Mouse (Mus musculus) MEL (cell line): Measurements from ENCODE around the gene Ms4a18.

ENCODE experiments used
- CHD2 ChIP-seq: IDR thresholded peaks from 2 replicates; pipeline ENCODE4 v1.6.1; 2011; ENCODE audit warnings: low read length, improper control_type of control experiment
- CTCF ChIP-seq, 3 experiments: IDR thresholded peaks in 2 of 3; conservative IDR thresholded peaks in 1 of 3; 2 replicates each; pipeline ENCODE4 v1.5.1; 2011 to 2012; ENCODE audit warnings: low read length in 3 of 3, low read depth in 2 of 3, mild to moderate bottlenecking in 2 of 3, improper control_type of control experiment in 1 of 3, inconsistent platforms in 1 of 3, mixed read lengths in 1 of 3, moderate library complexity in 1 of 3; ENCODE audit not compliant: control insufficient read depth in 1 of 3, insufficient read depth in 1 of 3, poor library complexity in 1 of 3, severe bottlenecking in 1 of 3
- MAFK ChIP-seq: IDR thresholded peaks from 2 replicates; pipeline ENCODE4 v1.6.1; 2011; ENCODE audit warnings: low read depth, mild to moderate bottlenecking, low read length, improper control_type of control experiment, borderline replicate concordance
- MEF2A ChIP-seq: IDR thresholded peaks from 2 replicates; pipeline ENCODE4 v1.6.1; 2014; ENCODE audit warnings: low read depth, mild to moderate bottlenecking, inconsistent platforms, low read length, improper control_type of control experiment; ENCODE audit not compliant: poor library complexity, insufficient replicate concordance, severe bottlenecking; ENCODE audit errors: extremely low read depth
- MYC ChIP-seq: IDR thresholded peaks from 2 replicates; pipeline ENCODE4 v1.6.1; 2011; ENCODE audit warnings: low read depth, mild to moderate bottlenecking, low read length, improper control_type of control experiment, moderate library complexity
- NELFE ChIP-seq: IDR thresholded peaks from 2 replicates; pipeline ENCODE4 v1.6.1; 2011; ENCODE audit warnings: low read depth, low read length, improper control_type of control experiment
- POLR2A ChIP-seq, 2 experiments: IDR thresholded peaks; 2 replicates each; pipeline ENCODE4 v1.6.1; 2011 to 2012; ENCODE audit warnings: low read length in 2 of 2, mild to moderate bottlenecking in 2 of 2, control low read depth in 1 of 2, improper control_type of control experiment in 1 of 2, low read depth in 1 of 2, moderate library complexity in 1 of 2; ENCODE audit not compliant: control insufficient read depth in 1 of 2, insufficient read depth in 1 of 2, poor library complexity in 1 of 2
- POLR2AphosphoS5 ChIP-seq: IDR thresholded peaks from 2 replicates; pipeline ENCODE4 v1.6.1; 2012; ENCODE audit warnings: low read depth, borderline replicate concordance, mild to moderate bottlenecking, inconsistent platforms, low read length, moderate library complexity, mixed read lengths
- ZNF384 ChIP-seq: IDR thresholded peaks from 2 replicates; pipeline ENCODE4 v1.6.1; 2012; ENCODE audit warnings: low read depth, mild to moderate bottlenecking, inconsistent platforms, low read length, improper control_type of control experiment

DNA sequence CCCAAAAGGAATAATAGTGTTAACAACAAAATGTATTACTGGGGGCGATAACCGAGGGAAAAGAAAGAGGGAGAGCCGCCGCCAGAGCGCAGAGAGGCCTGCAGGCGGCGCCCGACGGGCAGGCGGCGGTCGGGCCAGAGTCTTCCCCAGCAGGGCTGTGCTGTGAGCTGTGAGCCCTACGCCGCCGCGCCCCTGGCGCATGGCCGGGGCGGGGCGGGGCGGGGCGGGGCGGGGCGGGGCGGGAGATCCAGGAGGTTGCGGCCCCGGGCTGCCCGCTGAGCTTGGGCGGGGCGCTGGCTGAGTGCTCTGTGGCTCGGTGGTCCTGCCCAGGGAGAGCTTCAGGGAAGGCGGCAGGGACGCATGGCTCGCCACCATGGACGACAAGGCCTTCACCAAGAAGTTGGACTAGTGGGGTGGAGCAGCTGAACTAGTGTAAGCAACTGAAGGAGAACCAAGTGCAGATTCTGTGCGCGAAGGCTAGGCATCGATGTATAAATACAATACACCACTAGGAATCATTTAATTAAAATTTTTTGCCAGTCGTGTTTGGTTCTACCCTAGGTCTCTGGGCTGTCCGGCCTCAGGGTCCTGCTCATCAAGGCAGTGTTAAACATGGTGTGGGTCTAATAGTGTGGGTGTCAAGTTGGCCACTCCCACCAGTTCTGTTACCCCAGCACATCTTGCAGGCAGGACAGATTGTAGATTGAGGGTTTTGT lies 27.3 kb upstream of the Ms4a18 start:
- TF ChIP-seq NELFE (no peak), POLR2AphosphoS5 (no peak), ZNF384 (no peak), CTCF (IDR thresholded peaks at IDR 0.05 in 2 of 3, conservative IDR thresholded peaks at IDR 0.05 in 1 of 3; ENCODE audit: control insufficient read depth in 1 of 3, insufficient read depth in 1 of 3, low read depth in 2 of 3, low read length in 3 of 3, poor library complexity in 1 of 3, severe bottlenecking in 1 of 3) (peak; percentile 48 to 88 (median 70); a peak in 5 of 6 replicates), CHD2 (no peak), MEF2A (no peak), POLR2A (IDR thresholded peaks at IDR 0.05; ENCODE audit: control insufficient read depth in 1 of 2, insufficient read depth in 1 of 2, low read depth in 1 of 2, low read length in 2 of 2, poor library complexity in 1 of 2) (no peak), MYC (no peak), MAFK (no peak)
